Mouse (Mus musculus) embryonic fibroblast, embryonic 13.5 days (primary cell): Measurements from ENCODE around the gene Sh3pxd2b. TPM values are rescaled to one million over a fixed set of nuclear protein-coding genes. Genes with fewer than 3 reads are reported as not detected.

Experiments
- H3K27ac ChIP-seq: 2 replicates; pipeline ENCODE4 v1.5.1; 2012; ENCODE audit warnings: low read length, control low read depth, inconsistent platforms; ENCODE audit not compliant: insufficient read depth
- H3K4me1 ChIP-seq: 2 replicates; pipeline ENCODE4 v1.6.1; 2011; ENCODE audit warnings: low read length; ENCODE audit not compliant: control insufficient read depth, insufficient read depth
- H3K4me3 ChIP-seq: 2 replicates; pipeline ENCODE4 v1.5.1; 2011; ENCODE audit warnings: mild to moderate bottlenecking, control low read depth, low read length; ENCODE audit not compliant: insufficient read depth
- CTCF ChIP-seq: IDR thresholded peaks from 2 replicates; pipeline ENCODE4 v1.5.1; 2011; ENCODE audit warnings: mild to moderate bottlenecking, control low read depth, low read length, moderate library complexity, borderline replicate concordance; ENCODE audit not compliant: insufficient read depth
- POLR2A ChIP-seq: IDR thresholded peaks from 2 replicates; pipeline ENCODE4 v1.6.1; 2011; ENCODE audit warnings: low read depth, mild to moderate bottlenecking, control low read depth, low read length, moderate library complexity
- polyA plus RNA-seq: library from polyadenylated mRNA; stranded (reverse); fragments of >200 nt; gene quantifications from 2 replicates; pipeline ENCODE4 v1.2.4, GENCODE M21; 2011; ENCODE audit warnings: low read depth; ENCODE audit not compliant: missing spikeins, insufficient read length

The Sh3pxd2b gene
- polyA plus RNA-seq, 1 experiment, result 58.8 TPM

- no peak for TF ChIP-seq CTCF
- no peak for TF ChIP-seq POLR2A
- no peak overlapping the region for H3K27ac ChIP-seq
Observed at GRCm38 (mm10) chr11:32367056-32367455, 19.4 kb downstream of the Sh3pxd2b start.

DNA sequence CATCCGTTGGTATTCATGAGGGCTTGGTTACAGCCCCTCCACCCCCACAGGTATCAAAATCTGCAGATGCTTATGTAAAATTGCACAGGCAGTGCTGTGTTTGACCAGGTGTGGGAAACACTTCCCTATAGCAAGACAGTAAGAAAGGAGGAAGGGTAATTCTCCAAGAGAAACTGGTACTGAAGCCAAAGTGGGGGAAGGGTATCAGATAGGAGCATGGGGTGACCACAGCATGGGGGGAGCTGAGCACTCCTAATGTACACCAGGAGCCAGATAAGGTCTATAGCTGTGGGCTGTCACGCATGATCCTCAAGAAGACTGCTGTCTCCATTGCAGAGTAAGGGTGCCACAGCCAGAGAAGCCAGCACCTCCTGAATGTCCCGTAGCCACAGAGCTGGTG lies 21.4 kb downstream of the Sh3pxd2b start:
- TF ChIP-seq POLR2A (no peak), CTCF (no peak)

More at GRCm38 (mm10) chr11:32367056-32367455, 19.4 kb downstream of the Sh3pxd2b start:
- no peak overlapping the region for H3K4me3 ChIP-seq
- peaks cover 14% of the 10 kb centered on the region for H3K4me1 ChIP-seq

GRCm38 (mm10) chr11:32370881-32371280 lies 23.3 kb downstream of the Sh3pxd2b start:
- no peak overlapping the region for H3K27ac ChIP-seq
- no peak overlapping the region for H3K4me3 ChIP-seq
- no peak for TF ChIP-seq CTCF
- no peak for TF ChIP-seq POLR2A

More for the DNA sequence above, 21.4 kb downstream of the Sh3pxd2b start:
- peaks cover 2% of the 10 kb centered on the region; the same call in 1 of the 2 replicates for H3K4me1 ChIP-seq
- H3K27ac ChIP-seq, result no peak overlapping the region
- H3K4me3 ChIP-seq, result no peak overlapping the region

DNA sequence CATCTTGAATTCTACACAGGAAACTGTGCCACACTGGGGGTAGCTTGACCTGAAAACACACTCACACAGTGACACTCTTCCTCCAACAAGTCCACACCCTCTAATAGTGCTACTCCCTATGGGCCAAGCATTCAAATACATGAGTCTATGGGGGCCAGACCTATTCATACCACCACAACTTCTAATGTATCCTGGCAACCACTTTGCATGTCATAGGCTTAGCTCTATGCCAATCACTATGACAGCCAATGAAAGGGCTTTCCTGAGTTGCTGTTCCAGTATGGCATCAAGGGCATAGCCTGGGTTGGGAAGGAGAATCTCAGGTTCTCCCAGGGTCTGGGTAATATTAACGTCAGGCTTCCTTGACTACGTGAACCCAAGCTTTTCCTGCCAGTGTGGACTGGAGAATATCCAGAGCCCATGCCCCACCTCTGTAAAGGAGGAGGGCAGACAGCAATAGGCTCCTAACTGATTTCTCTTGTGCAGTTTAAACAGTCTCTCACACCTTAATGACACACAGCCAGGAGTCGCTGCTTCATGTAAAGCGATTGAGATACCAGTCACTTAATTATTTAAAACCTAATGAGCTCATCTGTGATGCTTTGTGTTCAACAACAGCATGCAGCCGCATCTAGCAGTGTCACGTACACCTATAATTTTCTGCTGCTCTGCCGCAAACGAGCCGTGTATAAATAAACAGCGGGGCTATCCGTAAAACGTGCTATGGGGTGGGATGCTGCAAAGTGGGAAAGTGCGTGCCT lies 25.8 kb downstream of the Sh3pxd2b start:
- no peak overlapping the region for H3K4me3 ChIP-seq
- H3K27ac ChIP-seq, result no peak overlapping the region
- TF ChIP-seq POLR2A, result no peak
- TF ChIP-seq CTCF, result no peak
- no peaks in the 10 kb centered on the region for H3K4me1 ChIP-seq

More at GRCm38 (mm10) chr11:32370881-32371280, 23.3 kb downstream of the Sh3pxd2b start:
- no peaks in the 10 kb centered on the region for H3K4me1 ChIP-seq

DNA sequence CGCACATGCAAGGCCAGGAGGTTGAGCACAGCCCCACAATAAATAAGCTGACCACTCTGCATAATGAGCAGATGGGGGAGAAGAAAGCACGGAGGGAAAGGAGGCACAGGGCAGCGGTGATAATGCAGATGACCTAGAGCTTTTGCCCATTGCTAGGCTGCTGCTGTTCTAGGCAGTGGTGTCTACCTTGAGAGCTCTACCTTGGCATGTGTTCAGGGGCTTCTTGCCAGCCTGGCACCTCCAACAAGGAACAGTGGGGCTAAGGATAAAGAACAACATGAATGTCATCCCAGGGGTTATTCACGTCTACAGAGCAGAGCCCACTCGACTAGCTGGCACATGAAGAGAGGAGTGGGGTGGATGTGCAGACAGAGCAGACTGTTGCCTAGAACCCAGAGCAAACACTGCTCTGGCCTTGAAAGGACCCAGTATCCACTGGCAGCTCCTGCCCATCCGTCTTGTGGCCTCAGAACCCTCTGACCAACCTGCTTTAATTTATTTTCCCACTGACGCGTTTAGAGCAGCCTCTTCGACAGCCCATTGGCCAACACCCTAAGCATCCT lies 26.5 kb downstream of the Sh3pxd2b start:
- no peak overlapping the region for H3K27ac ChIP-seq
- no peaks in the 10 kb centered on the region for H3K4me1 ChIP-seq
- no peak overlapping the region for H3K4me3 ChIP-seq
- no peak for TF ChIP-seq POLR2A
- no peak for TF ChIP-seq CTCF

- no peaks in the 10 kb centered on the region for H3K4me1 ChIP-seq
- TF ChIP-seq POLR2A (no peak), CTCF (no peak)
- no peak overlapping the region for H3K27ac ChIP-seq
- no peak overlapping the region for H3K4me3 ChIP-seq
Observed at GRCm38 (mm10) chr11:32375104-32375535, 27.5 kb downstream of the Sh3pxd2b start.

- Histone ChIP-seq H3K4me3 (no peak overlapping the region), H3K27ac (no peak overlapping the region), H3K4me1 (no peaks in the 10 kb centered on the region)
- no peak for TF ChIP-seq POLR2A
- no peak for TF ChIP-seq CTCF
Observed at GRCm38 (mm10) chr11:32376086-32376485, 28.5 kb downstream of the Sh3pxd2b start.

DNA sequence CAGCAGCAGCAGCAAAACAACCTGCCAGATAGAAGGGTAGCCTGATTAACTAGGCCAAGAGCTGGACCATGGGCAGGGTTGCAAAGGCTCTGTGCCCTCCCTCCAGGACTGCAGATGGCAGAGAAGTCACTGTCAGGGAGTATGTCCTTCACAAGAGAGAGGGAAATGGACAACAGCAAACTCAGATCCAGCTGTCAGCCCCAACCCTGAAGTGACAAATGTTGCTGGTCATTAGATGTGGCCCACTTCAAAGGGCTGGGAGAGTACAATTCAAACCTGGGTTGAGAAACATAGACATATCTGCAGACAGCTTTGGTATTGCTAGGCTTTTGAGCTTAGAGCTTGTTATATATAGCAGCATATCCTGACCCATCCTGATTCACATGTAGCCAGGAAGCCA lies 32.3 kb downstream of the Sh3pxd2b start:
- H3K4me1 ChIP-seq, result peaks cover 6% of the 10 kb centered on the region

DNA sequence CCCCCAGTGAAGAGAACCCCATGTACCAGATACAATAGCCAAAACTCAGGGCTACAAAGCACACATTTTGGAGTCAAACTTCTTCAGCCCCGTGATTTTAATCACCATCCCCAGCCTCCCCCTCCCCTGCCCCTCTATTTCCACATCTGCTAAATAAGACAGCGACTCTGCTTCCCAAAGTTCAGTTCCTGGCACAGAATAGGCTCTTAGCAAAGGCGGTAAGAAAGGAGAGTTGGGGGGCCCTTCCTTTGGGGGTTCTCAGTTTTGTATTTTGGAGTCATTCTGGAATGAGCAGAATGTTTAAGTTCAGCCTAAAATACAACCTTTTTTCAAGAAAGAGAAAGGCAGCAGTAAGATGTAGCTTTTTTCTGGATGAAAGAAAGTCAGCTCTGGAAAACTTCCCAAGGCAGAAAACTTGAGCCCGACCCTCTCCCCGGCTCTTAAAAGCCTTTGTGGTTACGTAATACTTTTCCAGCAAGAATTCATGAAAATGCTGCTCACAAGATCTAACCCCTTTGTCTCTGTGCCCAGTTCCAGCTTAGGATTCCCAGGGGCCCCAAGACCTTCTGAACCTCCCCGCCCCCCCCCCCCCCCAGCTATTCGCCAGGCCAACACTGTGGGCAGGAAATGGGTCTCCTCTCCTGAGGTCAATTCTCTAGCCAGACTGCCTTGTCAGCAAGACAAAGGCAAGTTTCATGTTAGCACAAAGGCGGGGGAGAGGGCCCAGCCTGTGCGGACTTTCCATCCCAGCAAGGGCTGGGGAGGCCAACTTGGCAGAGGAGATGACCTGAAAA lies 35.9 kb downstream of the Sh3pxd2b start:
- peak overlapping the region; percentile 87 for H3K27ac ChIP-seq
- H3K4me3 ChIP-seq, result no peak overlapping the region
- TF ChIP-seq CTCF, result no peak
- TF ChIP-seq POLR2A, result no peak
- peaks cover 6% of the 10 kb centered on the region for H3K4me1 ChIP-seq

More for the DNA sequence above, 32.3 kb downstream of the Sh3pxd2b start:
- H3K4me3 ChIP-seq, result no peak overlapping the region
- H3K27ac ChIP-seq, result no peak overlapping the region
- TF ChIP-seq POLR2A, result no peak
- no peak for TF ChIP-seq CTCF
